Mouse (Mus musculus) mesoderm, embryonic 11.5 days (tissue): Measurements from ENCODE around the gene Pi4k2a.
A peak's percentile ranks its signal among the peaks of the same experiment; 100 is the strongest.
"Not testable (repeated sequence)": the region's sequence is repeated elsewhere in the genome, so short reads cannot be mapped to it uniquely, and the experiment has no call there.

Experiments
- DNase-seq: peaks from one replicate; pipeline ENCODE4 v3.0.0-alpha.2; 2012; ENCODE audit warnings: low read depth, low spot score

The Pi4k2a gene

DNA sequence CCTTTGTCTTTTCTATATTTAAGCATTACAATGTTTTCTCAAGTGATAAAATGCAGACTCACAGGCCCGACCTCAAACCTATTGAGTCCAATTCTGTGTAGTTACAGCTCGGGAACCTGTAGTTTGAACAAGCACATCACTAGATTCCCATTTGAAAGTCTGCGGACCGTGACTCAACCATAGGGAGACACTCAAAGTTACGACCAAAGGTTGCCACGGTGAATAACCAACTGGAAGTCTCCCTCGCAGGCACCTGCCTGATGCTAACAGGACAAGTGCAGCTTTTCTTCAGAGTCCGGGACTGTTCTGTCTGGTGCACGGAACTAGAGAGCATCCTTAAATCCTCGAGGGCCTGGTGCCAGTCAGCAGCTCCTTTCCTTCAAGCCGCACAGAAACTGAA is 9.8 kb upstream of the Pi4k2a start:
- DNase-seq, result no peak

DNA sequence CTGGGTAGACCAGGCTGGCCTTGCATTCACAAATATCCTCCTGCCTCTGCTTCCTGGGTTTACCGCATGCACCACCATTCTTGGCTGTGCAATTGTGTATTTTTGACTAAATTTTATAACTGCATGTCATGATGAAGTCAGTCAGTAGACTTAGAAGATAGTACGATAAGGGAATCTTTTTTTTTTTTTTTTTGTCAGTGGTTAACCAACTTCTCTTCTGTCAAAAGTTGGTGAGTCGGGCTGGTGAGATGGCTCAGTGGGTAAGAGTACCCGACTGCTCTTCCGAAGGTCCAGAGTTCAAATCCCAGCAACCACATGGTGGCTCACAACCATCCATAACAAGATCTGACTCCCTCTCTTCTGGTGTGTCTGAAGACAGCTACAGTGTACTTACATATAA is 8.7 kb upstream of the Pi4k2a start:
- DNase-seq, result not testable (repeated sequence)

DNA sequence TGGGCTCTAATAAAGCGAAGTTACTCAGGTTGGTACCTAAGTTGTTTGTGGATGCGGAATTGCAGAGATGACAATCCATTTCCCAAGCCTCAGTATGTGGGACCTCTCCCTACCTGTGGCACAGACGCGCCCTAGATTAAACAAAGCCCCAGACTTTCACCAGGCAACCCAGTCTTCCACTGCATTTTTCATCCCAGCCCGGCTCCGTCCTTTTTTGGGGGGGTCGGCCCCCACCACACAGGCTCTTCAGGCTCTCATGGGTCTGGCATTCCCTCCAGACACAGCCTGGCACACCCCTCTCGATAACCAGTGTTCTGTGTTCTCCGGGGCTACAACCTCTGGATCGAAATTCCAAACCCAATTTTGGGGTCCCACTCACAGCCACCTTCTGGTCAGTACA is 4.6 kb upstream of the Pi4k2a start:
- no peak for DNase-seq

DNA sequence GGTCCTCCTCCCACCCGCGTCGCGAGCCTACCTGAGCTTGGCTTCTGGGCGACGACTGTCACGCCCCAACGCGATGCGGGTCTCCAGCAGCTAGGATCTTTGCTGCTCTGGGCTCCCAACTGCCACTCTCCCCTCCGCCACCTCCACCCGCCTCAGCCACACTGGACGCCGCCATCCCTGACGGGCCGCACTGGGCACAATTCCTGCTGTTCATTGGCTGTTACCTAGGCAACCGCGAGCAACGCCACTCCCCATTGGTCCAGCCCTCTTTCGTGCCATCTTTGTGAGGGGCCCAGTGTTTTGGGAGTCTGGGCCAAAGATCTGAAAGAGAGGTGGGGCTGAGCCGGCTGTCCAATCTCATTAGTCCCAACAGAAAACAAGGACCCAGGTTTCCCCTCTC is 4.1 kb upstream of the Pi4k2a start, which contains the start of gene Morn4:
Gene Morn4 (minus strand): TSS at position 192 of the 400 bp plus-strand sequence.
- peak; percentile 95 for DNase-seq

DNA sequence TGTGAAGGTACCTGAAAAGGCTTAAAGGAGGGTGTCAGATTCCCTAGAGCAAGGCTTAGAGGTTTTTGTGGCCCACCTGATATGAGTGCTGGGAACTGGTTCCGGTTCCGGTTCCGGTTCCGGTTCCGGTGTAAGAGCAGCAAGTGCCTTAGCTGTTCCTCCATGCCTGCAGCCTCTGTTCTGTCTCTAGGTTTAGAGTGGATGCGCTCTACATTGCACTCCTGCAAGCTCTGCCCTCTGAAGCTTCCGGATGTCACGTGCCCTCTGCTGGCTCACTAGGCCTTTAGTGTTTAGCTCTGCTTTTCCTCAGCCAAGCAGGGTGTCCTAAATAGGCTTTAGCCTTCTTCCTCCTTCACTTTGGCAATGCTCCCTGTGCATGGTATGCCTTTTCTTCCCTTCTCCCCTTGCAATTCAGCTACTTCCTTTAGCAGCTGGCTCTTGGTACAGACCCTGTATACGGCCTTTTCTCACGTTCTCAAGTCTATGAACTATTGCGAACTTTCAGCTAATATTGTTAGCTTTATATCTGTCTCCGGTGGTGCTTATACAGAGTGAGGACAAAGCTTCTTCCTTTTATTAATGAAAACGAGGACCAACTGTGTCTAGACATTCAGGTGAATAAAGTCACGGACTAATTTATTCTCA is 1.0 kb upstream of the Pi4k2a start:
- DNase-seq, result peak; percentile 48

DNA sequence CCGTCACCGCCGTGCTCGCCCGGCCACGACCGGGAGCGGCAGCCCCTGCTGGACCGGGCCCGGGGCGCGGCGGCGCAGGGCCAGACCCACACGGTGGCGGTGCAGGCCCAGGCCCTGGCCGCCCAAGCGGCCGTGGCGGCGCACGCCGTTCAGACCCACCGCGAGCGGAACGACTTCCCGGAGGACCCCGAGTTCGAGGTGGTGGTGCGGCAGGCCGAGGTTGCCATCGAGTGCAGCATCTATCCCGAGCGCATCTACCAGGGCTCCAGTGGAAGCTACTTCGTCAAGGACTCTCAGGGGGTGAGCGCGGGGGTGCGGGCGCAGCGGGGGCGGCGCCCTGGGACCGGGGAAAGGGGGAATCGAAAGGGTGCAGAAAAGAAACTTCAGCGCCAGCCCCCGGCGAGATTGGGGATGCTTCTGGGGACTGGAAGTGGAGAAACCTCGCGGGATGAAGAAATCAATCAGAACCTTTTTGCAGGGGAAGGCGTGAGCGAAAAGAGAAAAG is 419 bp downstream of the Pi4k2a start:
- DNase-seq, result peak; percentile 37

DNA sequence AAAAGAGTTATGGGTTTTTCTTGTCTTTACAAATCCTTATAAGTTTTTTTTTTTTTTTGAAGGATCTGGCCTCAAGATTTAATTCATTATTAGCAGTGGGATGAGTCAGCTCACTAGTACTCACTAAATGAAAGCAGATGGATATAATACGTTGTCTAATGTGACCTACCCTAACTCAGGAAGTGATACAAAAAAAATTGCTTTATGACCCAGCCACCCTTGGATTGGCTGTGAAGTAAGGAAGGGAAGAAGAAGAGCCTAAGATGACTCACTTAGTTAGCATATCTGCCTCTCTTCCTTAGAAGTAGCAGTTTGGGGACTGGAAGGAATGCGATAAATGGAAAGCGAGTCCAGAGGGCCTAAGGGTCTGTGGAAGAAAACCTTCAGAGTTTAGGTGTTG is 9.1 kb downstream of the Pi4k2a start:
- DNase-seq, result no peak

DNA sequence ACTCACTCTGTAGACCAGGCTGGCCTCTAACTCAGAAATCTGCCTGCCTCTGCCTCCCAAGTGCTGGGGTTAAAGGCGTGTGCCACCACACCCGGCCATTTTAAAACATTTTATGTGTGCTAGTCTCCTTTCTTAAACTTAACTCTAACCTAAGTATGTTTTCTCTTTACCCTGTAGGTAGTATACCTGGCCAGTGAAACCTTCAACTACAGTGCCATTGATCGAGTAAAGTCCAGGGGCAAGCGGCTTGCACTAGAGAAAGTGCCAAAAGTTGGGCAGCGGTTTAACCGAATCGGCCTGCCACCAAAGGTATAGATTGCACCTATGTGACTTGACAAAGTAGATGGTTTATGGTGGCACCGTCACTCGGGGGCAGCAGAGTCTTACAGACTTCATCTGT is 14.4 kb downstream of the Pi4k2a start:
- no peak for DNase-seq

DNA sequence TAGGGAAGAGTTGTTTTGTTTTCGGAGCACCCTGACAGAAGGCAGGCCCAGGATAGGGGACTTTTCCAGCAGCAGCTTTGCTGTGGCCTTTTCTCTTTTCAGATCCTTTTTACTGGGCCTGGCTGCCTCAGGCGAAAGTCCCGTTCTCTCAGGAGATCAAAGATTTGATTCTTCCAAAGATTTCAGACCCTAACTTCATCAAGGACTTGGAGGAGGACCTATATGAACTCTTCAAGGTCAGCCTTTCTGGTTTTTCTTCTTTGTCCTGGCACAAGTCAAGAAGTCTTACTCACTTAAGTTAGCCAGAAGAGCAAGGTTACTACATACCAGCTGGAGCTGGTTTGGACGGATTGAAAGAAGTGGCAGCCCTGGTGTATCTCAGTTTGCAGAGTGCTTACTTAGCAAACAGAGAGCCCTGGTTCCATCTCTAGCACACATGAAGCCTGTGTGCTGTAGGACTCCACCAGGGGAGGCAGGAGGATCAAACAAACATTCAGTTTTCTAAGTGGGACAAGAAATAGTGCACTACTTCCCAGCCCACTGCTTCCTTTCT is 25.6 kb downstream of the Pi4k2a start:
- no peak for DNase-seq

DNA sequence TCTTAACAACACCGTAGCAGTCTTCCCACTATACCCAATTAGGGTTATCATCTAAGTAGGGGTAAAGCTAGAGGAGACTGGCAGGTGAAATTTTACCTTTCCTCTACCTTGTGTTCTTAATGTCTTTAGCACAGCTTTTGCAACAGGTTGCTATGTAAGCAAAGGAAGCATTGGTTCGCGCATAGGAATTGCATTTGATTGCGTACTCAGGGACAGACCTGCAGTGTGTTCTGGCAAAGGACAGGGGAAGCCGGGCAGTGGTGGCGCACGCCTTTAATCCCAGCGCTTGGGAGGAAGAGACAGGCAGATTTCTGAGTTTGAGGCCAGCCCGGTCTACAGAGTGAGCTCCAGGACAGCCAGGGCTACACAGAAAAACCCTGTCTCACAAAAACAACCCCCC is 27.9 kb downstream of the Pi4k2a start:
- no peak for DNase-seq

DNA sequence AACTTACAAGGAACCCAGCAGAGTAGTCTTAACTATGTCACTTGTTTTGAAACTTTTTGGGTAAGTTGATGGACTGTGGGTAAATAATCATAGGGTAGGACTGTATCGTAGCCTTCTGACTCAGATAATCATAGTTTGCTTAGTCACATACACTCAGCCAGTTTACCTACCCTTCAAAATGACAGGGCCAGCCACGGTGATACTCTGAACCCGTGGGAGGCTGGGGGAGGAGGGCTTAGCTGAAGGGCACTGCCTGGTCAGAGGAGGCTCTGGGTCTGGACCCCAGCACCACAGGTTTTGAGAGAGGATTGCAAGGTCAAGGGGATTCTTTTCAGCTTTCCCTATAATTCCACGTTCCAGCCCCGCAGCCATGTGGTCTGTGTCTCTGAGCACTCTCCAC is 28.3 kb downstream of the Pi4k2a start:
- DNase-seq, result no peak

DNA sequence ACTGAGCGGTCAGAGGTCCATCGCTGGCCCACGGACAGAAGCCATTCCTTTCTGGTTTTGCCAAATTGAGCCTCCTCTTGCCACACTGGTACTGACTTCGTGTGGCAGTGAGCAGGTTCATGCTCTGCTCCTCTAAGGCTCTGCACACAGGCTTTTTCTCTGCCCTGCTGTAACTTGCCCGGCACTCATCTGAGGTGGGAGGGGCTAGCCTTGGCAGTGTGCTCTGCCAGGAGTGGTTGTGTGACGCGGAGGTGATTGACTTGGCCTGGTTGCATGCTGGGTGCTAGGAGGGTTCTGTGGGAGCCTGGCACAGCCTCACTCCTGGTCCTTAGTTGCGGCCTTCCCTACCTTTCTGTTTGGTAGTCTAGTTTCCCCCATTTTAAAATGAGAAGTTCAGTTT is 30.2 kb downstream of the Pi4k2a start:
- DNase-seq, result no peak

DNA sequence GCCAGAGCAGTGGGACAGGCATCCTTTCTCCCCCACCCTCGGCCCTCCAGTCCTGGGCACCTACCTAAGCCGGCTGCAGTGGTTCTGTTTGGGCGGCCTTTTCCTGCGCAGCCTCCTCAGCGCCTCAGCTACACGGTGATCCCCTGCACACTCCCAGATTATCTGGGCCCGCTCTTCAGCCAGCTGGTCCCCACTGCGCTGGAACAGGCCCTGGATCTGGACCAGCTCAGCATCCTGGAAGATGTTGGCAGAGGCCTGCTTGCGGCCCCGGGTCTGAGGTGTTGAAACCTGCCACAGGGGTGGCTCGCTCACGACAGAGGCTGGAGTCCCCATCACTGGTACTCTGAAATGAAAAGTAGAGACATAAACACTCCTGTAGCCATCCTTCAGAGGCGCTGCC is 34.4 kb downstream of the Pi4k2a start:
- no peak for DNase-seq

DNA sequence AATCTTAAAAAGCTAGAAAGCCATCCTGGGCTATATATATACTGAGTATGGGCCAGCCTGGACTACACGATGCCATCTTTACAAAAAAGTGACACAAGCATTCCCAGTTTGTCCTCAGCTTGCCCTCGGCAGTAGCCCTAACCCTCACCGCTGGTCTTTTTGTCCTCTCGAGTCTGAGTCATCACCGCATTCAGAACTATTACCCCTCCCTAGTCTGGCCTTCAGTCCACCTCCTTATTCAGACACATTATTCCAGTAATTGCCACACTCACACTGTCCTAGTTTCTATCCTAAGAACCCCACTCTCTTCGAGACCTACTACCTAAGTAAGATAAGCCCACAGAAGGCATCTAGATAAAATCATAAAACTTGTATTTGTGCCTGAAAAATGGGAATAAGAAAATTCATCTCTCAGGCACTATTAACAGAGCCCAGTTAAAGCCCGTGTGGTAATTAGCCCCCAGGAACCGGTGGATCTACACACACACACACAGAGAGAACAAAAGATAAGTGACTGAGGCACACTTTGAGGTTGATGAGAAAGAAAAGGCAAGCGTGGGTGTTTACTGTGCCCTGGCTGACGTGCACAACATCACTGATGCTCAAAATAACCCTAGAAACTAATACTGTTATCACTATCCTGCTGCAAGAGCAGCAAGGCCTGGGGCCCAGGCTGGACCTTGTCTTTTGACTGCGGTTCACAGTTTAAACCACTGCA is 35.4 kb downstream of the Pi4k2a start:
- no peak for DNase-seq

DNA sequence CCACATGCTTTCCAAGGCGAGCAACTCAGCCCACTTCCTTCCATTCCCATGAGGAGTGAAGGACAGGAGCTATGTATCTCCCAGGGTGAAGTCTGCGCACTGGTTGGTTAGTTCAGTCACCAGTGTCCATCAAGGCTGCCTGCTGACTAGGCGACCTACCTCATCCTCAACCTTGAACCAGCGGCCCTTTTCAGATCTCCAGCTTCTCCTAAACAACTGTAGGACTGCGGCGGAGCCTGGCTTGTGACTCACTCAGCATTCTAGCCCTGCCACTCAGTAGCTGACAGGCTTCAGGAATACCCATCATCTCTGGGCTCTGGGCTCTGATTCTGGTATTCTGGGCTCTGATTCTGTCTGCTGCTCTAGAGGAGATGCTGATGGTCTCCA is 35.9 kb downstream of the Pi4k2a start:
- DNase-seq, result no peak

DNA sequence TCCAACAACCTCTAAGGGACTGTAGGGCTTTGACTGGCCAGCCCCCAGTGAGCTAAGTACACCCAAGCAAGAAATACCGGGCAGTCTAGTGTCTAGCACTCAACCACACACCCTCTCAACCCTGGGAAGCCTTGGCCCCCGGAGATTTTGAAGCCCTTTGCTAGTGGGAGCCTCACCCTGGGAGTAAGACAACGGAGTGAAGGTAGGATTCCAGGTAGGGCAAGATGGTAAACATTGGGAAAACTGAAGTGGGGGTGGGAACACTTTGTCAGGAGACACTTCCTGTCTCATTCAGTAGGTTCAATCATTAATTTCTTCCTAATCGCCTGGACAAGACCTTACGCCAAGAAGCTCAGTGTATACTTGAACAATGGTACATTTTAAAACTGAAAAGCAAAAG is 36.8 kb downstream of the Pi4k2a start:
- DNase-seq, result no peak

DNA sequence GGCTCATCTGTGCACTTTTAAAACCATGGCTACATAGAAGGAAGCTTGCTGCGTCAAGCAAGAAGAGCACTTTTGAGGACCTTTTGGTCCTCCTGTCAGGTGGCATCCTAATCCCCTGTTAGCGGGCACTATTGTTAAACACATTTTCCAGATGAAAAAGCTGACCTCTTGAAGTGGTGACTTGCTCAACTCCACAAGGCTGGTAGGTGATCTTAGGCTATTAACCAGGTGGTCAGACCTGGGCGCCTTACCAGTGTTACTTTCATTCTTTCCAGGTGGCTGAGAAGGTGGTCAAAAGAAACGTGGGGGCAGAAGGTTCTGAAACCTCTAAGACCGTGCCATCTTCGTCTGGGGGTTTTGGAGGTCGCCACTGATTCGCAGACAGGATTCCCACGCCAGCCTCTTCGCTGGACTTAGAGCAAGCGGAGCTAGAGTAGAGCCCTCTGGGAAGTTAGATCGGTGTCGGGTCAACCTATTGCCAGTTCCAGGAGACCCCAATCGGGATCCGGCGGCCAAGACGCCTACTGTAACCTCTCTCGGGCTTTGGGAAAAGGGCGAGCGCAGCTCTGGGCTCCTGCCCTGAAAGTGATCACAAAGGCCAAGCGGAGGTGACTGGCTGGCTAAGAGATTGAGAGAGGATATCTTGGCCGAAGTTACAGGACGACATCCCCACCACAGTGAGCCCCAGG is 37.9 kb downstream of the Pi4k2a start:
- DNase-seq, result no peak

DNA sequence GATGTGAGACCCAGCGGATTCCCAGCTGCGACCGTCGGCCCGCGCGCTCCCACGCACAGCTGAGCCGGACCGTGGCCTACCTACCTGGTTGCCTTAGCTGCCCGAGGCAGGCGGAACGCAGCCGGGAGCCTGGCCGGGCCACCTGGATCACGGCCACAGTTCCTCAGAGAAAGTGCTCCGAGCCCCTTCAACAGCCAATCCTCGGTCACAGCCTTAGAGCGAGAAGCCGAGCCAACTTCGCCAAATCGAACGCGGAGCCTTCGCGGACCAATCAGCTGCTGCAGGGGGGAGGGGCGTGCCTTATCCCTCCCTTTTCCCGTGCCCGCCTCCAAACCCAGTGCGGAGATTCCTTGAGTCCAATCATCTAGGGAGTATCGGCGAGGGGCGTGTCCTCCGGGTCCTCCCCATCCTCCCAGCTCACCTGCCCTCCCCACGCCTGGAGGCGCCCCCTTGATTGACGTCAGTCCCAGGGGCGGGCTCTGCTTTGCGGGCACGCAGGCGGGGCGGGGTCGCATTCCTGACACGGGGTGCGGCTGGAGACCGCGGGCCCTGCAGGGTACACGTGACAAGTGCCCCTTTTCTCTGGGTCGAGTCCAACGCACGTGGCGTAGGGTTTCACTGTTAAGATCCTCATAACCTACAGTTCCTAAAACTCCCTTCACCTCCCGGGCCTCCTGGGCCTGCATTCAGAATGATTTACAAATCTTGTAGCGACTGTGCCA is 38.7 kb downstream of the Pi4k2a start, which contains the start of gene Avpi1:
Gene Avpi1 (minus strand): TSS at position 273 of the 722 bp plus-strand sequence.
- peak; percentile 98 for DNase-seq

DNA sequence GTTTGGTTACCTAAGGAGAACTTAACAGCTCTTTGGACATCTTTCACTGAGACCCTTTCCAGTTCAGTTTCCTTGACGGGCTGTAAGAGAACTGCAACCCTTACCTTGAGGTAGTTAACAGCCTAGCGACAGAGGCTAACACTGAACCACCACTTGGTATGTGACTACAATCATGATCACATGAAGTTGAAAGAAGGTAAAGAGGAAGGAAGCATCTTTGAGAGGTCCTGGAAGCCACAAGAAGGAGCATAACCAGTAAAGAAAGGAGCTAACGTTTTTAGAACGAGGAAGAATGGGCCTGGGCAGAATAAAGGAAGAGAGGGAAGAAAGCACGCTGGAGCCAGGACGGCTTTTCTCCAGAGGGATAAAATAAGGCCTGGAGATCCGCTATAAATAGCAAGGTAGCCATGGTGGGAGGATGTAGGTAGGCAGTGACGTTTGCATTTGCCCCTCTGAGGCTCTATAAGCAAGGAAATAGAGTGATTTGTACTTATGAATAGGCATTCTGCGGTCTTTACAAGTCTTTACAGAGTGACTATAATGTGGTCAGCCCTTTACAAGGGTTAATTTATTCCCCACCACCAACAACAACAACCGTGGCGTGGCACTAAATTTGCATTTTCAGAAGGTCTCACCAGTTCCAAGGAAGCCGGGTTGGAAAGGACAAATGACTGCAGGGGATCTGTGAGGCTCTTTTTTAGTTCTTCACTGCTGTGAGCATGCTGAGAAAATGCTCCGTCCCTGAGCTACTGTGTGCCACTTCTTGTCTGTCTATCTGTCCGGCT is 39.4 kb downstream of the Pi4k2a start:
- no peak for DNase-seq

DNA sequence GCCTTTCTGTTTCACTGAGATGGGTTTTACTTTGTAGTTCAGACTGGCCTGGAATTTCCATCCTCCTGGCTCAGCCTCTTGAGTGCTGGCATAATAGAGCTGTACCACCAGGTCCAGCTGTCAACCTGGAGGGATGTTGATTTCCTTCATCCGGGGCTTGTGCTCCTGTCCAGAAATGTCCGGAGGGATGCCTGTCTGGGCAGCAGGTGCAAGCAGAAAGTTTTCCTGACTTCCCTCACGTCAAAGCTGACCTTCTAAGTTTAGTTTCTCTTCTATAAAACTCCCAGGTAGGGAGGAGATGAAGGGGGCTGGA is 40.0 kb downstream of the Pi4k2a start:
- no peak for DNase-seq

DNA sequence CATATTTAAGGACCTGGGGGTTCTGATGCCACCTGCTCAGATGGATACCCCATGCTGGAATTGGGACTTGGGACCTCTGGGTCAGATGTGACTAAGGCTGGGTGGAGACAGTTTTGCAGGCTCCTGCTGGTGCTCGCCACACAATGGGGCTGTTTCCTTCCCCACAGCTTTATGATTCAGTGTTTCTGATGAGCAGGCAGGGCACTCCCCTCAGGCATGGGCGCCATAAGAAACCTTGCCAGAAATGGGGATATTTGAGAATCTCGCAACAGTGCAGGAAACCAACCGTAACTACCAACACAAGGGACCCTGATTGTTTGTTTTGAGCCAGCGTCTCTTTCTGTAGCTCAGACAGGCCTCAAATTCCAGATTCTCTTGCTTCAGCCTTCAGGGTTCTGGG is 40.8 kb downstream of the Pi4k2a start:
- DNase-seq, result no peak
